Mouse (Mus musculus) forebrain, postnatal 0 days (tissue): ENCODE data around the gene Ampd3. TPM values are rescaled to one million over a fixed set of nuclear protein-coding genes. Genes with fewer than 3 reads are reported as not detected.

Source experiments
- ATAC-seq: fragments of 200-750 bp; cut with Nextera tagmentation; 2 replicates; pipeline ENCODE4 v1.8.0; 2017; ENCODE audit warnings: mild to moderate bottlenecking, moderate library complexity
- DNase-seq: peaks from one replicate; pipeline ENCODE4 v3.0.0-alpha.2; 2015
- H3K27ac ChIP-seq: fragments of 300-500 bp; sonication (generic); 2 replicates; pipeline ENCODE4 v1.5.1; 2014; ENCODE audit warnings: low read depth, mild to moderate bottlenecking, antibody characterized with exemption, low read length, moderate library complexity, mixed read lengths
- H3K27me3 ChIP-seq: fragments of 300-500 bp; sonication (generic); 2 replicates; pipeline ENCODE4 v1.6.1; 2014; ENCODE audit warnings: mild to moderate bottlenecking, low read length, mixed read lengths; ENCODE audit not compliant: insufficient read depth
- H3K36me3 ChIP-seq: fragments of 300-500 bp; sonication (generic); 2 replicates; pipeline ENCODE4 v1.6.1; 2014; ENCODE audit warnings: mild to moderate bottlenecking, moderate library complexity; ENCODE audit not compliant: insufficient read depth
- H3K4me1 ChIP-seq: fragments of 300-500 bp; sonication (generic); 2 replicates; pipeline ENCODE4 v1.6.1; 2014; ENCODE audit warnings: antibody characterized with exemption; ENCODE audit not compliant: insufficient read depth
- H3K4me2 ChIP-seq: fragments of 300-500 bp; sonication (generic); 2 replicates; pipeline ENCODE4 v1.6.1; 2014; ENCODE audit warnings: low read depth, mild to moderate bottlenecking, moderate library complexity
- H3K4me3 ChIP-seq: fragments of 300-500 bp; sonication (generic); 2 replicates; pipeline ENCODE4 v1.5.1; 2014; ENCODE audit warnings: low read depth, low read length, mixed read lengths
- H3K9ac ChIP-seq: fragments of 300-500 bp; sonication (generic); 2 replicates; pipeline ENCODE4 v1.6.1; 2014; ENCODE audit warnings: mild to moderate bottlenecking
- H3K9me3 ChIP-seq: fragments of 300-500 bp; sonication (generic); 2 replicates; pipeline ENCODE4 v1.6.1; 2016; ENCODE audit warnings: low read length
- CTCF ChIP-seq: sonication (generic); IDR thresholded peaks from 2 replicates; pipeline ENCODE4 v1.5.1; 2016; ENCODE audit warnings: antibody characterized with exemption, control low read depth, low read depth
- WGBS: fragments of 180-500 bp; shearing (Covaris S2); extraction: QIAGEN DNeasy Blood & Tissue Kit; methylation state at CpG from one replicate; pipeline ENCODE4 v1.1.7; 2014; 5-methylcytosine and 5-hydroxymethylcytosine counted together
- polyA plus RNA-seq: library from polyadenylated mRNA; unstranded; fragments of >200 nt; fragmentation: Nextera tagmentation; extraction: Ambion mirVana; gene quantifications from 2 replicates; pipeline ENCODE4 v1.2.1, GENCODE M21; 2015
- total RNA-seq: library from RNA; depleted of rRNA; stranded (reverse); fragments of >200 nt; gene quantifications from 2 replicates; pipeline ENCODE4 v1.2.3, GENCODE M21; 2014

Gene Ampd3
- total and polyA plus RNA-seq, 2 experiments from 2014 or later = 8.6 to 11.0 TPM

DNA sequence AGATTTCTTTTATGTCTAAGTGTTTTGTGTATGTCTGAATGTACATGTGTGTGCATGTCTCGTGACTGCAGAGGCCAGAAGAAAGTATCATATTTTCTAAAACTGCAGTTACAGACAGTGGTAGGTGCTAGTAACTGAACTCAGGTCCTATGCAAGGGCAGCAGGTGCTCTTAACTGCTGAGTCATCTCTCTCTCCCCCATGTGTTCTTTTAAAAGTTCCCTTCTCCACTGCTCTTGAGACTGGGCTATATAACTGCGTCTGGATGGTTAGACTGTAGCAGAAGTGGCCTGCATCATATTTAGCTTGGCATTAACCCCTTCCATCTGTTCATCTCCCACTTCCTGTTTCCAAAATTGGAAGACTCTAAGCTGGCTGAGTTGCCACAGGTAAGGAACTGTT lies 21.2 kb upstream of the Ampd3 start:
- no peaks in the 10 kb centered on the region for H3K9me3 ChIP-seq
- H3K4me1 ChIP-seq = no peaks in the 10 kb centered on the region
- no peak overlapping the region for H3K27ac ChIP-seq
- H3K9ac ChIP-seq = no peak overlapping the region
- no peak for TF ChIP-seq CTCF
- 47% methylated on average over 2 of the region's 2 CpGs for WGBS
- H3K4me3 ChIP-seq = no peak overlapping the region
- no peaks in the 10 kb centered on the region for H3K27me3 ChIP-seq
- DNase-seq = no peak
- no peak for ATAC-seq
- H3K4me2 ChIP-seq = no peak overlapping the region
- no peaks in the 10 kb centered on the region for H3K36me3 ChIP-seq

DNA sequence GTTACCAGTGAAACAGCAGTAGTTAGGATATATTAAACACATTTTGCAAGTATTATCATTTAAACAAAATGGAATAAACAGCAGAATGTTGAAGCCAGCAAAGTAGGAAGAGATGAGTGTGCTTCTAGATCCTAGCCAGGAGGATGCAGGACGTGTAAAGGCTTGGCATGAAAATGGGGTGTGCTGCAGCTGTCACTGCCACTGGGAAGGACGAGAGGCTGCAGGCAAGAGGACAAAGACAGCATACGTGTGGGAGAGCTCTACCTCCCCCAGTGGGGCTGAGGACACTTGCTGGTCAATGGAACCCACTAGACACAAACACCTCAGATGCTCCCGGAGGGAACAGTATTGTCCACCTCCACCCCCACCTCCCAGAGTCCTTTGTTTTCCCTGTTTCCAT lies 17.2 kb upstream of the Ampd3 start:
- ATAC-seq (no peak), DNase-seq (no peak)
- Histone ChIP-seq H3K27me3 (no peaks in the 10 kb centered on the region), H3K4me1 (no peaks in the 10 kb centered on the region), H3K9me3 (no peaks in the 10 kb centered on the region), H3K27ac (no peak overlapping the region), H3K4me3 (no peak overlapping the region), H3K4me2 (no peak overlapping the region), H3K36me3 (no peaks in the 10 kb centered on the region), H3K9ac (no peak overlapping the region)
- 45% methylated on average over 4 of the region's 4 CpGs for WGBS
- no peak for TF ChIP-seq CTCF

DNA sequence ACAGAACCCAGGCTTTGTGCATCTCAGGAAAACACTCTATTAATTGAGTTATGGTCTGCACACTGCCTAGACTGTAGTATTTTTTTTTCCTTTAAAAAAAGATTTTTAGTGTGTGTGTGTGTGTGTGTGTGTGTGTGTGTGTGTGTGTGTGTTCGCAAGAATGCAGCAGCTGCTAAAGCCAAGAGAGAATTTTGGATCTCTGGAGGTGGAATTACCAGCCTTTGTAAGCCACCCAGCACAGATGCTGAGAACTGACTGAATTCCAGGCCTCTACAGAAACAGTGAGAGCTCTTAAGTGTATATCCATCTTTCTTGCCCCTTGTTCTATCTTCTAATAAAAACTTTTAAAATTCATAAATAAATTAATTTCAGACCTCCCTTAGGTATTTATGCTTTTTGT lies 16.4 kb upstream of the Ampd3 start:
- Histone ChIP-seq H3K36me3 (no peaks in the 10 kb centered on the region), H3K9ac (no peak overlapping the region), H3K4me2 (no peak overlapping the region), H3K27ac (no peak overlapping the region), H3K9me3 (no peaks in the 10 kb centered on the region), H3K4me1 (no peaks in the 10 kb centered on the region), H3K27me3 (no peaks in the 10 kb centered on the region), H3K4me3 (no peak overlapping the region)
- DNase-seq (no peak), ATAC-seq (no peak)
- TF ChIP-seq CTCF = no peak
- WGBS = 81% methylated on average over 1 of the region's 1 CpGs

DNA sequence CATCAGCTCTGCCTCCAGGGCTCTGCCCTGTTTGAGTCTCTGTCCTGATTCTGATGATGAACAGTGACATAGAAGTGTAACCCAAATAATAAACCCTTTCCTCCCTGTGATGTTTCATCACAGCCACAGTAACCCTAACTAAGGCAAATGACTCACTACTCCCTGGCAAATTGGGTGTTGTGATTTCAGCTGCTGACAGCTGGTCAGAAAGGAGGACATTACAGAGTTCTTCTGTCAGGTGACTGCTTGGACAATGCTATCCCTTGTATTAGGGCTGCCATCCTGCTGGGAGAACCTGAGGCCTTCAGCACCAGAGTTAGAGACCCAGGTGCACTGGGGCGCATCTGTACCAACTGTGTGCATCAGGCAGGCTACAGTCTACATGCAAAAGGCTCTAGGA lies 14.7 kb upstream of the Ampd3 start:
- ATAC-seq = no peak
- Histone ChIP-seq H3K36me3 (no peaks in the 10 kb centered on the region), H3K4me3 (no peak overlapping the region), H3K4me2 (no peak overlapping the region), H3K9ac (no peak overlapping the region), H3K27ac (no peak overlapping the region), H3K27me3 (no peaks in the 10 kb centered on the region), H3K9me3 (no peaks in the 10 kb centered on the region), H3K4me1 (no peaks in the 10 kb centered on the region)
- no peak for DNase-seq
- no peak for TF ChIP-seq CTCF
- WGBS = 87% methylated on average over 1 of the region's 1 CpGs

DNA sequence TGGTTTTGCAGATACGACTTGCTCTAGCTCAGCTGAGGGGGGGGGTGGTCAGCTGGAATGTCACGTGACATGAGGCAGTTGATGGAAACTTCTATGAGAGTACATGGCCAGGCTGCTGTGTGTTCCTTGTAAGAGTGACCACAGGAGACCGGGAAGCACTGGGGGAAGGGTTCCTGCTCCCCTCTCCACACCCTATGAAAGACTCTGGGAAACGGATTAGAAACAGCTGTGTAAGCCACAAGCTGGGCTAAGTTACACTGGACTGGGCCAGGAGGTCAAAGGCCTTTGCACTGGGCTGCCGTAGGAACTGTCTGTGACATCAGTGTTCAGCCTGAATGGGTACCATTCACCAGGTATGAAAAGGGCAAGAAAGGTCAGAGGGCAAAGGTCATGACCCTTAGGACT lies 14.1 kb upstream of the Ampd3 start:
- H3K27ac ChIP-seq = no peak overlapping the region
- WGBS = 37% methylated on average over 5 of the region's 5 CpGs
- no peaks in the 10 kb centered on the region for H3K4me1 ChIP-seq
- no peak overlapping the region for H3K9ac ChIP-seq
- H3K27me3 ChIP-seq = no peaks in the 10 kb centered on the region
- TF ChIP-seq CTCF = no peak
- H3K9me3 ChIP-seq = no peaks in the 10 kb centered on the region
- no peak overlapping the region for H3K4me2 ChIP-seq
- DNase-seq = no peak
- ATAC-seq = no peak
- no peaks in the 10 kb centered on the region for H3K36me3 ChIP-seq
- H3K4me3 ChIP-seq = no peak overlapping the region

DNA sequence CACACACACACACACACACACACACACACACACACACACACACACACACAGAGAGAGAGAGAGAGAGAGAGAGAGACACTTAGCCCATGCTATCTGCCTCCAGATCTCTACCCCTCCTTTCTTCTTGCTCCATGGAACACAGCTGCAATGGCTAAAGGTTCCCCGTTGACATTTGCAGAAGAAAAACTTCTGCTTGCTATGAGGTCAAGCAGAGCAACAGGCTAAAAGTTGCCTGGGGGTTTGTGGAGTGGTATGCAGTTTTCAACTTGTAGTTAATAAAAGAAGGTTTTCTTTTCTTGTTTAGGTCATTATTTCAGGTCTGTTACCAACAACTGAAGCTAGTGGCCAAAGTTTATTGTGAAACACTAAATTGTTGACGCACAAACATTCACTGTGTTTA lies 11.6 kb upstream of the Ampd3 start:
- H3K9ac ChIP-seq = no peak overlapping the region
- TF ChIP-seq CTCF = no peak

DNA sequence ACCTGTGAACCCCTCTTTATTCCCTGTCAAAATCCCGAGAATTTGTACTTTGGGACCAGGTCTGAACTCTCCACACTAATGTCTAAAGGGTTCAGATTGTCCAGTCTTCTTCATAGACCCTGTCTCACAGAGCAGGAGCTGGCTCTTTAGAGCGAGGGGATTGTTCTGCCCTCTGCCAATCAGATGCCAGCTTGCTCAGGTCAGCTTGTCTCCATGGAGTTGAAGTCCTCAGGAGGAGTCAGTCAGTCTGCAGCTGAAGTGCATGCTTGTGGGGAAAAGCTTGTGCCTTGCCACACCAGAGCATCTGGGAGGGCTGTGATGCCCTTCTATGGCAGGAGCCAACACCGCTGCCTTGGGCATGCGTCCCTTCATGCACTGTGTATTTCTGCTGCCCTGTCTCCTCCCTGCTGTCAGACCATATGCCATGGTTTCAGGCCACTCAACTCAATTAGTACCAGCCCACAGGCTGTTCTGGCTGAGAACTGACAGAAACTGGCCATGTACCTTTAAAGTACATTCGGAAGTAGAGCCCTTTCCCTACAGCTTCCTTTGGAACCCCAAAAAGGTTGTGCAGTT lies 5.3 kb upstream of the Ampd3 start:
- H3K4me3 ChIP-seq = no peak overlapping the region
- peak; percentile 36; the same call in 1 of the 2 replicates for ATAC-seq
- H3K27me3 ChIP-seq = no peaks in the 10 kb centered on the region
- no peak overlapping the region for H3K9ac ChIP-seq
- H3K27ac ChIP-seq = no peak overlapping the region
- no peaks in the 10 kb centered on the region for H3K36me3 ChIP-seq
- WGBS = 54% methylated on average over 5 of the region's 5 CpGs
- no peak for TF ChIP-seq CTCF
- H3K9me3 ChIP-seq = no peaks in the 10 kb centered on the region
- no peak overlapping the region for H3K4me2 ChIP-seq
- no peak for DNase-seq
- no peaks in the 10 kb centered on the region for H3K4me1 ChIP-seq

More for the DNA sequence above, 11.6 kb upstream of the Ampd3 start:
- Histone ChIP-seq H3K27ac (no peak overlapping the region), H3K27me3 (no peaks in the 10 kb centered on the region), H3K4me1 (no peaks in the 10 kb centered on the region), H3K4me2 (no peak overlapping the region), H3K36me3 (no peaks in the 10 kb centered on the region), H3K4me3 (no peak overlapping the region), H3K9me3 (no peaks in the 10 kb centered on the region)
- DNase-seq (no peak), ATAC-seq (no peak)
- WGBS = 77% methylated on average over 2 of the region's 2 CpGs
